Mouse (Mus musculus): ENCODE measurements at regions not wholly inside any gene's neighbourhood (a gene's known extent, or its start where the extent isn't known, plus 50 kb on each side); places are given as distances from the start of the nearest gene placed in this dataset.
"Not testable (repeated sequence)": the region's sequence is repeated elsewhere in the genome, so short reads cannot be mapped to it uniquely, and the experiment has no call there.

DNA sequence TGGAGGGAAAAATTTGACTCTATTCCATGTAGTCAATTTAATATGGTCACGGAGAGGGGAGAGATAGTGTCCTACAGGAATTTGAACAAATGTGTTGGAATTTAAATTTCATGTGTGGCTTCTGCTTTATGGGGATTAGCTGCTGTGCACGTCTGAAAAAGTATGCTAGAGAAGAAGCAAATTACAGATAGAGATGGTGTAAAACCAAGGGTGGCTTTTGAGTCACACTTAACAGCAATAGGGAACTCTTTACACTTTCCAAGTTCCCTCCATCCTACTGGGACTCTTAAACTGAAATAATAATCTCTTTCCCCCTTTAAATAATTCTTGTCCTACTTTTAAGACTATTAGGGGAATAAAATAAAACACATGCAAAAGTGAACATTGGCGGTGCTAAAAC is 1790.1 kb upstream of the 5930422O12Rik start:
- no peaks in the 10 kb centered on the region for H3K36me3 ChIP-seq
- H3K27ac ChIP-seq, result no peak overlapping the region
- no peak overlapping the region for H3K4me3 ChIP-seq
- no peaks in the 10 kb centered on the region for H3K27me3 ChIP-seq
- ATAC-seq (ENCODE audit: low FRiP score), result no peak
- no peak overlapping the region for H3K9ac ChIP-seq
- no peak overlapping the region for H3K4me2 ChIP-seq
- WGBS, result 85% methylated on average over 3 of the region's 3 CpGs
- no peaks in the 10 kb centered on the region for H3K9me3 ChIP-seq
- H3K4me1 ChIP-seq (replicated peaks), result no peaks in the 10 kb centered on the region

DNA sequence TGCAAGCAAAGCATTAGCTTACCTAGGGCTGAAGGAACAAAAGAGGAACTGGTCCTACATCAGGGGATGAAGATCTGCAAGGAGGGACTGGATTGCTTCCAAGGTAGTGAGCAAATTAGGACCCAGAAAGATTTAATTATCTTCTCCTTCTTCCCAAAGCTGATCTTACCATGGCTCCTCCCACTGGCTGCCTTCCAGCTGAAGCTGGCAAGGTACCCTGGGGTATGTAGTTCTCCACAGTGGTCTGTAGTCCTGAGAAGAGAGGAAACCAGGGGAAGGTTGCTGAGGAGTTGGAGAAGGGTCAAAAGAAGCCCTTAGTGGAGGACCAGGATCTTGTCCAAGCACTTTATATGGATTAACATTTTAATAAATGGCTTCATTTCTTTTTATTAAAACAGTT is 1764.8 kb upstream of the 5930422O12Rik start:
- Histone ChIP-seq H3K27me3 (no peaks in the 10 kb centered on the region), H3K27ac (no peak overlapping the region), H3K4me1 (replicated peaks) (no peaks in the 10 kb centered on the region), H3K4me3 (no peak overlapping the region), H3K9me3 (no peaks in the 10 kb centered on the region), H3K4me2 (no peak overlapping the region), H3K9ac (no peak overlapping the region), H3K36me3 (no peaks in the 10 kb centered on the region)
- ATAC-seq (ENCODE audit: low FRiP score), result no peak

DNA sequence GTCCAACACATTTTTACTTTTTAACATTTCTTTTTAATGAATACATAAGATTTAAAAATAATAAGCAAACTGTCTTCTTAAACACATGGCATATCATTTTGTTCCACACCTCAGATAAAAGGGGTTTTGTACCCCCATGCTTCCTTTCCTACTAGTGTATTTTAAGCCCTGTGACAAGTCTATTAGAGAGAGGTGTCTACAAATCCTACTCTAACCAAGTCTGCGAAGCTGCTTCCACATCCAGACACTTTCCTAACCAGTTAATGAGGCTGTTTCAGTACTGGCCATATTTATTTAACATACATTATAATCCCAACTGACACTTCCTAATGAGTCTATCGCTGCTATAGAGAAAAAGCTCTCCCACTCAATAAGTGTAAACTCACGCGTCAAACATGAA is 1763.0 kb upstream of the 5930422O12Rik start:
- H3K4me2 ChIP-seq, result no peak overlapping the region
- H3K4me3 ChIP-seq, result no peak overlapping the region
- H3K9me3 ChIP-seq, result no peaks in the 10 kb centered on the region
- H3K4me1 ChIP-seq (replicated peaks), result no peaks in the 10 kb centered on the region
- H3K27me3 ChIP-seq, result no peaks in the 10 kb centered on the region
- ATAC-seq (ENCODE audit: low FRiP score), result no peak
- H3K36me3 ChIP-seq, result no peaks in the 10 kb centered on the region
- no peak overlapping the region for H3K9ac ChIP-seq
- 80% methylated on average over 4 of the region's 4 CpGs for WGBS
- no peak overlapping the region for H3K27ac ChIP-seq

DNA sequence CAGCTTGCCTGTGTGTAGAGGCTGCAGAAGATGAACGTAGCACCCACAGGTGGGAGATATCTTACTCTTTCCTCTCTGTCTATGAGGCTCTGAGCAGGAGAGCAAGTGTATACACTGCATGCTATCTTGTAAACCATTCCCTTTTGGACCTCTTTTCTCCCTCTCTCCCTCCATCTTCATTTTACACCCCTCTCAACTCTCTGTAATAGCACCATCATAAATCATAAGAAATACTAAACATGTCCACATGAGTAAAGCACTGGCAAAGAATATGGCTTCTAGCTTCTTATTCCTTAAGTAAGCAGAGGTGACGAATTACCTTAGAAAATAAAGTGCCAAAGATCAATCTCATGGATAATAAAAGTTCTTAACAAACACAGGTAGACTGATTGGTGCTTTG is 1724.3 kb upstream of the 5930422O12Rik start:
- no peaks in the 10 kb centered on the region for H3K36me3 ChIP-seq
- H3K9ac ChIP-seq, result no peak overlapping the region
- no peak overlapping the region for H3K4me3 ChIP-seq
- no peaks in the 10 kb centered on the region for H3K4me1 ChIP-seq (replicated peaks)
- H3K27me3 ChIP-seq, result no peaks in the 10 kb centered on the region
- H3K27ac ChIP-seq, result no peak overlapping the region
- no peaks in the 10 kb centered on the region for H3K9me3 ChIP-seq
- H3K4me2 ChIP-seq, result no peak overlapping the region
- WGBS, result 90% methylated on average over 2 of the region's 2 CpGs
- no peak for ATAC-seq (ENCODE audit: low FRiP score)

DNA sequence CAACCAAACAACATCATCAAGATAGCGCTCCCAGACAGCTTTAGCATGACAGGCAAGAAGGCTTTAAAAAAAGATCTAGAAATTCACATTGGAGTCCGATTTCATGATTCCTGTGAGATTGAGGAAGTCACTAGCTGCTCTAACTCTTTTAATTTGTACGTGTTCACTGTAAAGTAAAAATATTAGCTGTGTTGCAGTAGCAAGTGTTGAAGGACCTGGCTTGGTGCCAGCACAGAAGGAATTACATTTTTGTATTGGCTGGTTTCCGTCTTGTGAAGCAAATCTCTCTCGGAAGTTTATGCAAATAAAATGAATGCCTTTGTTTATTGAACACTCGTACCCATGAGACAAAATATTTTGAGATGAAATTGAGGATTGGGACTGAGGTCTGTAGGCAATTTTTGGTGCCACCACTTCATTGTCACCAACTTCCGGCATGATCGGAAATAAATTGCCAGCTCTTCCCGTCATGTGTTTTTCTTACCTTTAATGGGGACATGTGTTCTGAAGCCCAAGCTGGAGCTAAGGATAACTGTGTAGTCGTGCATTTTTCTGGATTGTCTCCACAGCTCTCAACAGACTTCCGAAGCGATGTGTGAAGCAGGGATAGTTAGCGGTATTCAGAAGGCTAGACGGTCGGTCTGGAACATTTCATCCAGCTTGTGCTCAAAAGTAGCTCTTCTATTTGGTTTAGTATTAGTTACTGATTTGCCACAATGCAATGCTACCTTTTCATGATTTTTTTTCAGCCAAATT is 1715.0 kb upstream of the 5930422O12Rik start:
- H3K4me2 ChIP-seq, result no peak overlapping the region
- no peaks in the 10 kb centered on the region for H3K27me3 ChIP-seq
- H3K9ac ChIP-seq, result no peak overlapping the region
- H3K4me3 ChIP-seq, result no peak overlapping the region
- 87% methylated on average over 15 of the region's 15 CpGs for WGBS
- no peaks in the 10 kb centered on the region for H3K4me1 ChIP-seq (replicated peaks)
- no peaks in the 10 kb centered on the region for H3K9me3 ChIP-seq
- no peaks in the 10 kb centered on the region for H3K36me3 ChIP-seq
- no peak overlapping the region for H3K27ac ChIP-seq
- no peak for ATAC-seq (ENCODE audit: low FRiP score)

DNA sequence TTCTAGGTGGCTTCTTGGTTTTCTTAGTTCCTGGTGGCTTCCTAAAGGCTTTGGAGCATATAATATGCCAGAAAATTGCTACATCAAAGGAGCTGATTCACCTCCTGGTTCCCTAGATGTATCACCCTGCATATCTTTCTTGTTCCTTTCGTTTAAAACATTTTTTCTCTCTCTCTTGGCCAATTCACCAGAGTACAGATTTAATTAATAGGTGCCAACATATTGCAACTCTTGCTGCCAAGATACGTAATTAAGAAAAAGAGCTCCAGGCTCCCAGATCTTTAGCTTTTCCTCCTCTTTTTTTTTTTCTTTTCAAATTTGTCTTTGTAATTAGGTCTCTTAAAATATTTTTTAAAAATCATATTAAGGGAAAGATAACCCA is 1714.4 kb upstream of the 5930422O12Rik start:
- 71% methylated on average over 2 of the region's 2 CpGs for WGBS
- no peak for ATAC-seq (ENCODE audit: low FRiP score)
- no peaks in the 10 kb centered on the region for H3K4me1 ChIP-seq (replicated peaks)

DNA sequence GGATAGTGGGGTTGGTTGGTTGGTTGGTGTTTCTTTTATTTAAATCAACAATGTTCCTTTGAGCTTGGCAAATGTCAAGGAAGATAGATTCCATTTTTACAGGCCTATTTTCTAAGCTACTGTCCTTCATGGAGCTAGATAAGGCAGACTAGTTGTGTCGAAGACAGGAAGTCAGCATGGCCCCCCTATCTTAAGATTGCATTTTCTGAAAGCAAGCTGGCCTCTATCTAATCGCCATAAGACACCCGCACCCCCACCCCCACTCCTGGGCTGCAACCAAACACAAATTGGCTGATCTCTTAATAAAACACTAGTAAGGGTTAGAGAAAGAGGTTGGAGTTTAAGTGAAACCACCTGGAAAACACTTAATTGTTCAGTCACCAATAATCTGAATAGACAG is 1708.5 kb upstream of the 5930422O12Rik start:
- H3K36me3 ChIP-seq, result no peaks in the 10 kb centered on the region
- 0 out of 2 replicates have a peak, but pooled peaks cover 3% of the 10 kb centered on the region for H3K4me1 ChIP-seq (replicated peaks)
- no peak overlapping the region for H3K9ac ChIP-seq
- no peak overlapping the region for H3K27ac ChIP-seq
- H3K27me3 ChIP-seq, result no peaks in the 10 kb centered on the region
- WGBS, result 77% methylated on average over 3 of the region's 3 CpGs
- H3K9me3 ChIP-seq, result no peaks in the 10 kb centered on the region
- no peak for ATAC-seq (ENCODE audit: low FRiP score)
- H3K4me3 ChIP-seq, result no peak overlapping the region
- H3K4me2 ChIP-seq, result no peak overlapping the region

More for the DNA sequence above, 1714.4 kb upstream of the 5930422O12Rik start:
- no peaks in the 10 kb centered on the region for H3K9me3 ChIP-seq
- no peak overlapping the region for H3K4me2 ChIP-seq
- no peak overlapping the region for H3K27ac ChIP-seq
- H3K9ac ChIP-seq, result no peak overlapping the region
- no peak overlapping the region for H3K4me3 ChIP-seq
- no peaks in the 10 kb centered on the region for H3K27me3 ChIP-seq
- no peaks in the 10 kb centered on the region for H3K36me3 ChIP-seq

DNA sequence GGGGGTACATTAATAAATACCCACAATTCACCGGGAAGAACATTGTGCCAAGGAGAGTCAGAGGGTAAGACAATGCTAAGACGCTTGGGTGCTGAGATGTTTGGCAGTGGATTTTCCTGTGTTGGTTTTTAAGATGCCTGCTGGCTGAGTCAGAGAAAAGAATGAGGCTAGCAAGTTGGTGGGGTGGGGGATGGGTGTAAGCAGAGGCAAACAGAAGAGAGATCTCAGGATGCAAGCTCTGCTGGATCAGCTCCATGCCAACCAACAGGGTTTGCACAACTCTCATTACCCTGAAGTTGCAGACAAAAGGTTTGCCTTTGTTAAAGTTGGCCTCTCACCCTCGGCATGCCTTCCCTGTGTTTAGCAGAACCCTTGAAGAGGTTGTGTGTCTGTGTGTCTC is 1707.9 kb upstream of the 5930422O12Rik start:
- Histone ChIP-seq H3K4me2 (no peak overlapping the region), H3K4me3 (no peak overlapping the region), H3K9ac (no peak overlapping the region), H3K36me3 (no peaks in the 10 kb centered on the region), H3K9me3 (no peaks in the 10 kb centered on the region), H3K4me1 (replicated peaks) (0 out of 2 replicates have a peak, but pooled peaks cover 3% of the 10 kb centered on the region), H3K27me3 (no peaks in the 10 kb centered on the region), H3K27ac (no peak overlapping the region)
- no peak for ATAC-seq (ENCODE audit: low FRiP score)
- 40% methylated on average over 3 of the region's 3 CpGs for WGBS

DNA sequence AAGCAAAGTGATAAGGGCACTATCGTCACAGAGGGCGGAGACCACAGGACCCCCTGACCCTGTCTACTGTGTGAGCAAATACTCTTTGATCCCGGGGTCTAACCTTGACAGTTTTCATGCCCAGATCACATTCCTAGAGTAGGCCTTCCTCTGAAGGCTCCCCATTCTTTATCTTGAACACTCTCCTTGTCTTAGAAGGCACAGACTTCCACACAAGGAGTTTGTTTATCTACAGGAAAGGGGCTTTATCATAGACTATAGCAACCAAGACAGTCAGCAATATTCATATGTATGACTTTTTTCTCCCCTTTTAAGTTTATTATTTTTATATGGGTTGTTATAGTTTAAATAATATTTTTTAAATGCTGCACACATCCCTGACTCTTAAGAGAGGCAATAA is 1703.1 kb upstream of the 5930422O12Rik start:
- 80% methylated on average over 3 of the region's 3 CpGs for WGBS
- ATAC-seq (ENCODE audit: low FRiP score), result no peak
- H3K4me1 ChIP-seq (replicated peaks), result 0 out of 2 replicates have a peak, but pooled peaks cover 3% of the 10 kb centered on the region
- H3K9ac ChIP-seq, result no peak overlapping the region
- no peak overlapping the region for H3K4me3 ChIP-seq
- no peaks in the 10 kb centered on the region for H3K27me3 ChIP-seq
- H3K36me3 ChIP-seq, result no peaks in the 10 kb centered on the region
- H3K4me2 ChIP-seq, result no peak overlapping the region
- H3K27ac ChIP-seq, result no peak overlapping the region
- H3K9me3 ChIP-seq, result no peaks in the 10 kb centered on the region

DNA sequence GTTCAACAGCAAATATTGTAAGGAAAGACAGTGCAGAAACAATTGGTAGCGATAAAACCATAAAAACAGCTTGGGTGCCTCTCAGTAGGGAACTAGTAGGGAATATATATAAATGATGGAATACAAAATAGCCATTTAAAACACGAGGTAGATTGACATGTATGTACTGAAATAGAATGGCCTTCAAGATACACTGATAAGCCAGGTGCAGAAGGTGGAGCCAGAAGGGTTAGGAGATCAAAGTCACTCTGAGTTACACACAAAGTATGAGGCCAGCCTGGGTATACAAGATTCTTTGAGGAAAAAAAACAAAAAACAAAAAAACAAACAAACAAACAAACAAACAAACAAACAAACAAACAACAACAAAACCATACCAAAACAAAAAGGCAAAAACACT is 1692.9 kb upstream of the 5930422O12Rik start:
- Histone ChIP-seq H3K9ac (no peak overlapping the region), H3K9me3 (no peaks in the 10 kb centered on the region), H3K4me2 (no peak overlapping the region), H3K27me3 (no peaks in the 10 kb centered on the region), H3K36me3 (no peaks in the 10 kb centered on the region), H3K4me3 (no peak overlapping the region), H3K27ac (no peak overlapping the region), H3K4me1 (replicated peaks) (no peaks in the 10 kb centered on the region)
- no peak for ATAC-seq (ENCODE audit: low FRiP score)
- 82% methylated on average over 2 of the region's 2 CpGs for WGBS

DNA sequence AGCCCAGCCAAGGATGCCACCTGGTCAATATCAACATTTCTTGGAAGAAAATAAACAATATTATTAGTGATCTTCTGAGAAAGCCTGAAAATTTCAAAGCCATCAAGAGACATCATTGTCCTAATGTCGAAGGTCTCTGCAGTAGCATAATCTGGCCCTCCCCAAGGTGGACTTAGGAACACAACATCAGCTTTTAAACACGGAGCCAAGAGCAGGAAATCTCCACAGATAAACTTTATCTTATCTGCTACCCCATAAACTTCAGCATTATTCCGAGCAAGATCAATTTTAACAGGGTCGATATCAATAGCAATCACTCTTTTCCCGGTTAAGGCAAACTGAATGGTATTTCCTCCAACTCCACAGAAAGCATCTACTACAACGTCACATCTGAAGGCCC is 1691.2 kb upstream of the 5930422O12Rik start:
- WGBS, result 88% methylated on average over 6 of the region's 6 CpGs
- H3K9me3 ChIP-seq; H3K4me2 ChIP-seq; H3K4me1 ChIP-seq (replicated peaks); H3K27me3 ChIP-seq; H3K27ac ChIP-seq; H3K36me3 ChIP-seq; ATAC-seq (ENCODE audit: low FRiP score); H3K4me3 ChIP-seq; H3K9ac ChIP-seq: not testable (repeated sequence)

DNA sequence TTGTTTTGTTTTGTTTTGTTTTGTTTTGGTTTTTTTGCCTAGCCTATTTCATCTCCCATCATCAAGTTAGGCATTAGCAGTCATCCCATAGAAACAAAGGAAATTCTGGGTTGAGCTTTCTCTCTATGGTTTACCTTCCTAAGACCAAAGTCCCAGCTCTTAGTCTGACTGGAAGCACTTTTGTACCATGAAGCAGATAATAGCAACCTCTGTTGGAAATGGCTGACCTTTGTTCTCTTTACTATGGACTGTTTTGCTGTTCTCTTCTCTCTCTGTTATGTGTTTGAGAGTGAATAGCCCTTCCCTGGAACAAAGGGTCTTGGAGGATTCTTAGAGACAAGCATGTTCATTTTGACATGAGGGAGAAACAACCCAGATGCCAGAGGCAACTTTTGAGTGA is 1681.7 kb upstream of the 5930422O12Rik start:
- H3K27ac ChIP-seq, result no peak overlapping the region
- H3K36me3 ChIP-seq, result no peaks in the 10 kb centered on the region
- H3K4me3 ChIP-seq, result no peak overlapping the region
- H3K9ac ChIP-seq, result no peak overlapping the region
- no peaks in the 10 kb centered on the region for H3K27me3 ChIP-seq
- H3K4me1 ChIP-seq (replicated peaks), result no peaks in the 10 kb centered on the region
- H3K4me2 ChIP-seq, result no peak overlapping the region
- ATAC-seq (ENCODE audit: low FRiP score), result no peak
- H3K9me3 ChIP-seq, result no peaks in the 10 kb centered on the region

DNA sequence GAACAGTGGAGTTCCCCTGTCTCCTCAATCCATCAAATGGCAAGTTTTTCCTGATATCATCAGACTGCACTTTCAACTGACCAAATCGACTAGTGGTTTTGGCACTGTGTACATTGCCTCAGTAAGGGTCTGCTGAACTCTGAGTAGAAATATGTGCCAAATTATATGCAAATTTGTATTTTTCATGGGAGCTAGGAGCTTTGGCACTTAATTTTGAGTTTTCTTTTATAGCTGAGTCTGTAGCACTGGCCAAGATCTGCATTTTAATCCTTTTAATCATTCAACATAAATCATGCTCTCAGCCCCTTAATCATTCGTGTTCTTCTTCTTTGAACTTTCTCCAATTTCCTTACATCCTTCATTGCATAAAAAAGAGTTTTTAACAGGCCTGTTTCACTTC is 1678.5 kb upstream of the 5930422O12Rik start:
- Histone ChIP-seq H3K36me3 (no peaks in the 10 kb centered on the region), H3K4me1 (replicated peaks) (no peaks in the 10 kb centered on the region), H3K4me3 (no peak overlapping the region), H3K27ac (no peak overlapping the region), H3K4me2 (no peak overlapping the region), H3K27me3 (no peaks in the 10 kb centered on the region), H3K9me3 (no peaks in the 10 kb centered on the region), H3K9ac (no peak overlapping the region)
- no peak for ATAC-seq (ENCODE audit: low FRiP score)
- 83% methylated on average over 2 of the region's 2 CpGs for WGBS

Measured in hindbrain, embryonic 13.5 days (tissue).